Mouse (Mus musculus): ENCODE results near the gene Mtx1.
"Not testable (repeated sequence)": the region's sequence is repeated elsewhere in the genome, so short reads cannot be mapped to it uniquely, and the experiment has no call there.

Mtx1 gene

DNA sequence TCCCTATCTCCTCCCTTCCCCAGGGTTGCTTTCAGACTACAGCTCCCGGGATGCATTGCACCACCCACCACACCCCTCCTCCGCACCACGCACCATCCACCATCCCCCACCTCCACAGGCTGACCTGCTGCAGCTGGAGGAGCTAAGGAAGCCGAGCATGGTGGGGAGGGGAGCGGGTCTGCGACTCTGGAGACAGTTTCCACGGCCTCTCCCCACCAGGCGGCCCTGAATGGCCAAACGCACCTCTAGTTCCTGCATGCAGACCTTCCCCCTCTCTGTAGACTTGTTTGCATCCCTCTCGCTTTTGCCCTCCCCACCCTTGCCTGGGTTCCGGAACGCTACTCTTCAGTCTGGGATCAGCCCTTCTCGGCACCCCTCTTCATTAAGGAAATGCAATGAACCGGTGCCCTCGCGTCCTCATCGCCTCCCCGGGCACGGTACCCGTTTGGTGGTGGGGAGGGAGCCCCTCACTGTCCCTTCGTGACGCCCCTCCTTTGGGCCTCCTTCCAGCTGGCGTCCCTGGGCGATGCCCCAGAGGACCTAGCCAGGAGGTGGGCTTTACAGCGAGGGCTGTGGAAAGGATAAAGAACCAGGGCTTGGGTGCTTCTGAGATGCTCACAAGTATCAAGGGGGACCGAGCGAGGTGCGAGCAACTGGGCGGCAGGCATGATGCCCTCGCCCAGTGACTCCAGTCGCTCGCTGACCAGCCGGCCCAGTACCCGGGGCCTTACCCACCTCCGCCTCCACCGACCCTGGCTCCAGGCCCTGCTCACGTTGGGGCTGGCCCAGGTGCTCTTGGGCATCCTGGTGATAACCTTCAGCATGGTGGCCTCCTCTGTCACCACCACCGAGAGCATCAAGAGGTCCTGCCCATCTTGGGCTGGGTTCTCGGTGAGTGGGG lies 43.6 kb downstream of the Mtx1 start, which contains the start of gene Fam189b:
Gene Fam189b, plus strand, starts transcription at position 86 of the 901 bp plus-strand sequence.
- peak; percentile 79 for DNase-seq (ENCODE audit: low read depth, low spot score)

DNA sequence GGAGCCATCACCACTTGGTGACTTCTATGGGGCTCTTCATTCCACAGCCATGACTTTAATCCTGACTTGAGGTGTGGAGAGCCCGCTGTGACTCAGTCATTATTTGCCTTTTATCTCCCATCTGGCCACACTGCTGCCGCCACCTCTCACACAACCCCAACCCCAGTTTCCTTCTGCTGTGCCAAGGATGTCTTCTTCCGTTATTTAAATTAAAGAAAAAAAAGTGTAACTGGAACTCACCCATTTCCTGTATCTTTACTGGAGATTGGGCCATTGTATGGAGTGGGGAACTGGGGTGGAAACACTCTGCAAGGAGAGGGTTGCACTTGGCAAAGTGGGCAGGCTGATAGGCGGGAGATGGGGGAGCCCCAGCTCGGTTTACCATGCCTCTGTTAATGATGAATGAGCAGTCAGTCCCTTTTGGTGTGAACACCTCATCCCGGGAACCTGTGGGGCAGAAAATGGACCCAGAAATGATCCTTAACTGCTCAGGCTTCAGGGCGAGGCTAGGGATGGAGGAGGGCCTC lies 44.3 kb downstream of the Mtx1 start:
- peak; percentile 28 for DNase-seq (ENCODE audit: low read depth, low spot score)

DNA sequence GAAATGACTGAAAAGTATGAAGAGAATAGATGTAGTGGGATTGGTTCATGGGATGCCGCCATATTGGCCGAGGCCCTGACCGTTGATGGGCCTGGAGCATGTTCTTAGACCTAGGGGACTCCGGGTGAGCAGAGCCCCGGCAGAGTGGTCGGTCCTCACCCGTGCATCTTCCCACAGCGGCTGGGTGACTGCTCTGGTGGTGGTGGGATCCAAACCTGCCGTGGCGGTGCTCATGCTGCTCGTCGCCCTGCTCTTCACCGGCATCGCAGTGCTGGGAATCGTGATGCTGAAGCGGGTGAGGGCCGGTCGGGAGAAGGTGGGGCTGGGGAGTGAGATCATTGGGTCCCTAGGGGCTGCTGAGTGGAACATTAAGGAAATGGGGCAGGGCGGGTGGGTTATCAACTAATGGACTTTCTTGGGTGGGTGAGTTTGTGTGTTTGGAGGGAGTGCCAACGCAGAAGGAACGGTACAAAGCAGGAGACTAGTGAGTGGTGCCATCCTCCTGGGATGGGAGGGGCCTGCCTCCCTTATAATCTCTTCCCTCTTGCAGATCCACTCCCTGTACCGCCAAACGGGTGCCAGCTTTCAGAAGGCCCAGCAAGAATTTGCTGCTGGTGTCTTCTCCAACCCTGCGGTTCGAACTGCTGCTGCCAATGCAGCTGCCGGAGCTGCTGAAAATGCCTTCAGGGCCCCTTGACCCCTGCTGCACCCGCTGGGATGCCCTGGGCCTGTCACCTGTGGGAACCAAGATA lies 45.0 kb downstream of the Mtx1 start:
- no peak for DNase-seq (ENCODE audit: low read depth, low spot score)

DNA sequence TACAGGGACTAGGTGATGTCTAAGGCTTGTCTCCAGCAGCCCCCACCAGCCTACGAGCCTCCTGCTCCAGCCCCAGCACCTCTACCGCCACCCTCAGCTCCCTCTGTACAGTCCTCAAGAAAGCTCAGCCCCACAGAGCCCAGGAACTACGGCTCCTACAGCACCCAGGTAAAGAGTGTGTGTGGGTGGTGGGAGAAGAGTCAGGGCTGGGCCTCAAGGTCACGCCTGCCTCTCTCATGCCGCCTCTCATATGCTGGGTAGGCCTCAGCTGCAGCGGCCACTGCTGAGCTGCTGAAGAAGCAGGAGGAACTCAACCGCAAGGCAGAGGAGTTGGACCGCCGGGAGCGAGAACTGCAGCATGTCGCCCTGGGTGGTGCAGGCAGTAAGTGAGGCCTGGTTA lies 47.8 kb downstream of the Mtx1 start:
- DNase-seq (ENCODE audit: low read depth, low spot score), result peak; percentile 51

DNA sequence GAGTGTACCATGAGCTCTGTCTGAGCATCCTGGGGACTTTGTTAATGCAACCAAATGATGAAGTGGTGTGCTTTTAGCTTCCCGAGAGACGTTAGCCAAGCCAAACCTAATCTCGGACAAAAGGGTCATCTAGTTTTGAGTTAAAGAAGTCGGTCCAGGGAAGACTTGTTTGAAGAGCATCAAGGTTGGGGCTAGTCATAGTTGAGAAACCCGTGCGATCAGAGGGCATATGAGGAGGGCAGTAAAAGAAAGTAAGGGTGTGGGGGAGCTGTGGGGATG lies 48.8 kb downstream of the Mtx1 start:
- DNase-seq (ENCODE audit: low read depth, low spot score), result no peak

DNA sequence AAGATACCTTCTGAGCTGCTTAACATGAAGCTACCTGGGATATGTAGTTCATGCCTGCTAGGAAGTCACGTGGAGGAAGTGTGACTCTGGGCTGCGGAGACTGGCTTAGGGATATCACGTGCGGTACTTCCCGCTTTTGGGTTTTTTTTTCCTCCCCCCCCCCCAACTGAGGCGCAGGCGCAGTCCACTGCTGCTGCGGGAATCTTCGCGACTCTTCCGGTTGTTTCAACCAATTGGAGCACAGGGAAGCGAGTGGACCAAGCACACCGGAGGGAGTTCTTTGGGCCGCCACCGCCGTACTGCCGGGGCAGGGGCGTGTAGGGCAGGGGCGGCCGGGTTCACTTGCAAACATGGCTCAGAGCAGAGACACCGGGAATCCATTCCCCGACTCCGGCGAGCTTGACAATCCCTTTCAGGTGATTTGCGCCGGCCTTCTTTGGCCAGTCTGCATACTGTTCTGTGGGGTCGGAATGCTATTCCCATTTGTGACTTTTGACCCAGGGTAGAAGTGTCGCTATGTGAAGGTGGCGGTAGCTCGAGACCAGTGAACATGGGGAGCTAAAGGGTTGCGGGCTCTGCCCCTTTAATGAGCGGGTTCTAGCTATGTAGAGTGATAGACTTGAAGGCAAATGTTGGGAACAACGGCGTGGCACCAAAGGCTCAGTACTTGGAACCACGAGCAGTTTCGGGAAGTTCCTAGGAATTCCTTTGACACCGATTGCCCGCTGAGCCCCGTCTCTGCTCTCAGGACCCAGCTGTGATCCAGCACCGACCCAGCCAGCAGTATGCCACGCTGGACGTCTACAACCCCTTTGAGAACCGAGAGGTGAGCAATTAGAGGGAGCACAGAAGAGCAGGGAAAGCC lies 49.4 kb downstream of the Mtx1 start, which contains the start of gene Scamp3:
Gene Scamp3, plus strand, starts transcription at position 232 of the 865 bp plus-strand sequence.
- peak; percentile 96 for DNase-seq (ENCODE audit: low read depth, low spot score)

DNA sequence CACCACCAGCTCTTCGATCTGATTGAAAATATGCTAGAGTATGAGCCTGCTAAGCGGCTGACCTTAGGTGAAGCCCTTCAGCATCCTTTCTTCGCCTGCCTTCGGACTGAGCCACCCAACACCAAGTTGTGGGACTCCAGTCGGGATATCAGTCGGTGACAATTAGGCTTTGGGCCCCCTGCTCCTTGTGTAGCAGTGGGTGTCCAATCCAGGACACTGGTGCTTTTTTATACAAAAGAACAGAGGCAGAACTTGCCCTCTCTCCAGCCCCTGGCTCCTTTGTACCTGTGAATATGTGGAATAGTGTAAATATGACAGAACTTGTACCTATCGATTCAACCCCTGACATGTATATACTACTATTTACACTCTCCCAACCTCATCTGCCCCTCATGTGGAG lies 50.5 kb downstream of the Mtx1 start:
- no peak for DNase-seq (ENCODE audit: low read depth, low spot score)

DNA sequence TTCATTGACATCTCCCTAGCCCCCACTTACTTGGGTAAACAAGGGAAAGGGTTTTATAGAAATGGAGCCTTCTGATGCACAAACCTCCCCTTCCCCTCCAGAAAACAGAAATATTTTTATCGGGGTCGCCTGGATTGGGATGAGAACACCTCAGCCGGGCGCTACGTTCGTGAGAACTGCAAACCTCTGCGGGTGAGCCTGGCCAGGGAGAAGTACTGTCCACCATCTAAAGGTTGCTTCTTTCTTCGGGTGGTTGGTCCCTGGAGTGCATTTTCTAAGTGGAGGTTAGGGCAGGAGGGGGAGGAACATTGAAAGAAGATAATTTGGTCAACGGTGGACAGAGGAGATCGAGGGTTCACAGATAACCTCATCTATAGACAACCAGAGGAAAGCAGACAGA lies 51.3 kb downstream of the Mtx1 start:
- no peak for DNase-seq (ENCODE audit: low read depth, low spot score)

DNA sequence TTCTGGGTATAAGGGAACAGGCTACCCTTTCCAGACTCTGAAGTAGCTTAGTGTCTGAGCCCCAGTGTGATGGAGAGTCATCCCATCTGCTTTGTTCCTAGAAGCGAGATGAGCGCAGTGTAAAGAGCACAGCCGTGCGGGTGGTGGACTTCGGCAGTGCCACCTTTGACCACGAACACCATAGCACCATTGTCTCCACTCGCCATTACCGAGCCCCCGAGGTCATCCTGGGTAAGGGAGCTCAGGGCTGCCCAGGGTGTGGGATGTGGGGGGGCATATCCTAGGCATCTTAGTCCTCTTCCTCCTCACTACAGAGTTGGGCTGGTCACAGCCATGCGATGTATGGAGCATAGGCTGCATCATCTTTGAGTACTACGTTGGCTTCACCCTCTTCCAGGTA lies 52.0 kb downstream of the Mtx1 start:
- no peak for DNase-seq (ENCODE audit: low read depth, low spot score)

DNA sequence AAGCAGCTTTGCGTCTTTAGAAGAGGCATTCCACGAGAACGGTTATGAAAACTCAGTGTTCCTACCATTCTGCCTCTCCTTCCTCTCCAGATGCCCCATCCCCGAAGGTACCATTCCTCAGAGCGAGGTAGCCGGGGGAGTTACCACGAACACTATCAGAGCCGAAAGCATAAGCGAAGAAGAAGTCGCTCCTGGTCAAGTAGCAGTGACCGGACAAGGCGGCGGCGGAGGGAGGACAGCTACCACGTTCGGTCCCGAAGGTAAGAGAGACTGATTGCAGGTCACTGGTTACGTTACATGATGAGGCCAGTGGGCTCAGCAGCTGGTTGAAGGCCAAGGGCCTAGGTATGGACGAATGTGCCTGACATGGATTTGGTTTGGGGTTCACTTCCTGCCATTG lies 59.9 kb downstream of the Mtx1 start:
- DNase-seq (ENCODE audit: low read depth, low spot score), result no peak

DNA sequence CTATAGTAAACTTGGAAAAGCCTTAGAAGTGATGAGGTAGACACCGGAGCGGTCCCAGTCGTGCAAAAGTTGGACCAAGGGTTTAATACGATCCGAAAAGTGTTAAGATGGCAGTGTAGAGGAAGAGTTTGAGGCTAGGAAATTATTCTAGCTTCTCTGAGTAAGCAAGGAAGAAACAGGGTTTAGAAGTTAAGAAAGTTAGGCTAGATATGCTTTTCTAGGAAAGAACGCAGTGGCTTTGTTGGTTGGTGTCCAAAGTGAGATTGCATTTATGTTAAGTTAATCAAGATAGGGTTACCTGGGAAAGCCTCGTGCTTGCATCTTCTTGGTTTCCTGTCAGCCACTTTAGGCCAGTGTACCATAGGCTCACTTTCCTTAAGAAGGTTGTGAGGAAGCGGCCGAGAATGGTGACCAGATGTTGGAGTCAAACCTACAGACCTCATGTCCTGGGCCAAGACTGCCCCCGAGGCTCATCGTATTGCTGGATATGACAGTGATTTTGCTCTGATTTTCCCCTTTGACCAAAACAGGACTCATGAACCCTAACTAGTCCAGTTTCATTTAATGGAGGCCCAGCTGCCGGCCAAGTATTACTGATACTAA lies 61.5 kb downstream of the Mtx1 start:
- DNase-seq (ENCODE audit: low read depth, low spot score), result peak; percentile 32

DNA sequence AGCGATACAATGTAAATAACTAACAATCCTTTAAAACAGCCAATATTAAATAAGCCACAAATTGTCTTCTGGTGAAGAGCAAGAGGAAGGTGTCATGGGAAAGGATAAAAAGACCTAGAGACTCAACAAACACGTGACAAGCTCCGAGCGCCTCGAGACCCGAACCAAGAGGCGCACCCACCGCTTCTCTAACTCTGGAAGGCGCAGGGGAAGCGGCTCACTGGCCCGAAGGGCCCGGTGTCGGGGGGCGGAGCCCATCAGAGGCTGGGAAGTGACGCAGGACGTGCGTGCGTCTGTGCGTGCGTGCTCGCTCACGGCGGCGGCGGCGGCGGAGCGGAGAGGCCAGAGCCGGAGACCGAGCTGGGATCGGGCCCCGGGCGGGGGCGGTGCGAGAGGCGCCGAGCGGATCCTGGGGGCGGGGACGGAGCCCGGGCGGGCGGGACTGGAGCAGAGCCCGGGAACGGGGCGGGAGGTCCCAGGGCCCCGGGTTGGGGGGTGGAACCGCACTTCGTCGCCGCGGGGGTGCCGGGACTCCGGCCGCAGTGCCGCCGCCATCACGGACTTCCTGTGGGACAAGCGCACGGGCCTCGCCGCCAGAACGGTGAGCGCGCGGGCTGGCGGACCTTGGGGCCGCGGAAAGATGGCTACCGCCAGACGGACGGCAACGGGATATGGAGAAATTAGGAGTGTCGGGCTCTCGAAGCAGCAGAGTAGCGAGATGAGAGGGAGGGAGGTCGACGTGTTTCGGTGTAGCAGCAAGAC lies 62.2 kb downstream of the Mtx1 start, which contains the start of gene Clk2:
Gene Clk2, plus strand, starts transcription at position 290 of the 762 bp plus-strand sequence.
- peak; percentile 97 for DNase-seq (ENCODE audit: low read depth, low spot score)

DNA sequence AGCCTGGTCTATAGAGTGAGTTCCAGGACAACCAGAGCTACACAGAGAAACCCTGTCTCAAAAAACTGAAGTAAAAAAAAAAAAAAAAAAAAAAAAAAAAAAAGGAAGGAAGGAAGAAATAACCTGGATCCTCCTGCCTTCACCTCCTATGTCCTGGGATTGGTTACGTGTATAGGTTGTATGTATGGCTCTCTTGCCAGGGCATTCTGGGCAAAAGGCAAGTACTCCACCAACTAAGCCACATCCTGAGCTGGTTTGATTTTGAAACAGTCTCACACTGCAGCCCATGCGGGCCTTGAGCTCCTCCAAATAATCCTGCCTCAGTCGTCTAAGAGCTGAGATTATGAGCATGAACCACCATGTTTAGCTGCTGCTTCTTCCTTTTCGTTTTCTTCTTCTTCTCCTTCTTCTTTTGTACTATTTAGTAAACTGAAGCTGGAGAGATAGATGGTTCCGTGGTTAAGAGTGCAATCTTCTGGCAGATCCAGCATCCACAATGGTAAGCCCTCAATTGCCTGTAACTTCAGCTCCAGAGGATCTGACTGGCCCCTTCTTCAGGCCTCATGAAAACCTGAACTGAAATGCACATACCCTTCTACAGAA lies 63.1 kb downstream of the Mtx1 start:
- peak; percentile 40 for DNase-seq (ENCODE audit: low read depth, low spot score)

DNA sequence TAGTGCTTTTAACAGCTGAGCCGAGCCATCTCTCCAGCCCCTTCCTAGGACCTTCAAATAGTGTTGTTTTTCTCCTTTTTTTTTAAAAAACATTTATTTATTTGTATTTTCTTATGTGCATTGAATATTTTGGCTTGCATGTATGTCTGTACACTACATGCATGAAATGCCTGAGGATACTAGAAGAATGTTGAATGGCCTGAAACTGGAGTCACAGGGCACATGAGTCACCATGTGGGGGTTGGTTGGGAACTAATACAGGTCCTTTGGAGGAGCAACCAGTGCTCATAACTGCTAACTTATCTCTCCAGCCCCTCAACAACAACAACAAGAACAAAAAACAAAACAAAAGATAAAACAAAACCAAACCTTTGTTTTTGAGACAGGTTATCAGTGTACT lies 63.8 kb downstream of the Mtx1 start:
- DNase-seq (ENCODE audit: low read depth, low spot score), result no peak

DNA sequence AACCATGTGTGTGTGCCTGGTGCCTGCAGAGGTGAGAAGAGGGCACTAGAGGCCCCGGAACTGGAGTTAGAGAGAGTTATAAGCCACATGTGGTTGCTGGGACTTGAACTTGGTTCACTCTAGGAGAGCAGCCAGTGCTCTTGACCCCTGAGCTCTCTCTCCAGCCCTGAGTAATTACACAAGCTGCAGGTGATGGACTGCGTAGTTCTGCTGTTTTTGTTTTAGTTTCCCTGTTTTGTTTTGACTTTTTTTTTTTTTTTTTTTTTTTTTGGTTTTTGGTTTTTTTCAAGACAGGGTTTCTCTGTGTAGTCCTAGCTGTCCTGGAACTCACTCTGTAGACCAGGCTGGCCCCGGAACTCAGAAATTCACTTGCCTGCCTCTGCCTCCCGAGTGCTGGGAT lies 65.1 kb downstream of the Mtx1 start:
- no peak for DNase-seq (ENCODE audit: low read depth, low spot score)

DNA sequence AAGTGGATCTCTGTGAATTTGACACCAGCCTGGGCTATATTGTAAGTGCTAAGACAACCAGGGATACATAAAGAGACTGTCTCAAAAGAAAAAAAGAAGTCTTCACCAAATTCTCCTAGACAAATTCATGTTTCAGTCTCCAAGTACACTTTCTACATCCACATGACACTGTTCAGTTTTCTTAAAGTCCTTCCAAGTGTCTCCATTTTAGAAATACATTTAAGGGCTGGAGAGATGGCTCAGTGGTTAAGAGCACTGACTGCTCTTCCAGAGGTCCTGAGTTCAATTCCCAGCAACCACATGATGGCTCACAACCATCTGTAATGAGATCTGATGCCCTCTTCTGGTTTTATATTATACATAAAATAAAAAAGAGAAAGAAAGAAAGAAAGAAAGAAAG lies 65.7 kb downstream of the Mtx1 start:
- not testable (repeated sequence) for DNase-seq (ENCODE audit: low read depth, low spot score)

DNA sequence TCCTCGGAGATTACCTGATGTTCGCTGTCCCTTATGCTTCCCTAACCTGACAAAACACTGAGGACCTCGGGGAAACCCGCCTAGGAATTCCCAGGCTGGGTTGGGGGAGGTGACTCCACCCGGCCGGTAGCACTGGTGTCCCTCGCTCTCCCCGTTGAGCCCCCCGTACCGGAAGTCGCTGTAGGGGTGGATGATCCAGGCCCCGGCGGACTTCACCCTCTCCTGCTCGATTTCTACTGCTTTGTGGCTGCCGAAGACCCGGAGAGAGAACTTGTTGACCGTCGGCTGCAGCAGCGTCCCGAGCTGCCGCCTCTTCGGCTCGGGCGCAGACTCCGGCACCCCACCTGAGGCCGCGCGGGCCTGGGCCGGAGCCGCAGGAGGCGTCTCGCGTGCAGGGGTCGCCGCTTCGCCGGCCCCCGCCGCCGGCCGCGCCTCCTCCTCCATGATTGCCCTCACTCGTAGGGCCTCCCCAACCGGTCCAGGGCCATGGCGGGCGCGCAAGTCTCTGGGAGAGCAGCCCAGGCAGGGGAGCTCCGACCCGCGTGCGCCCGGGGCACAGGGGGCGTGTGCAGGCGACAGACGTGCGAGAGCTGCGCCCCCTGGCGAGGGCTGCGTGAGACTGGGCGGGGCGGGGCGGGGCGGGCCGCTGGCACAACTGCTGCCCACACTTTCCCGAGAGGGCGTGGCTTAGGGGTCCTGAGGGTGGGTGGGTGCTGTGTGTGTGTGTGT lies 67.1 kb downstream of the Mtx1 start, which contains the start of gene Hcn3:
Gene Hcn3, minus strand, starts transcription at position 581 of the 729 bp plus-strand sequence.
- DNase-seq (ENCODE audit: low read depth, low spot score), result peak; percentile 95

DNA sequence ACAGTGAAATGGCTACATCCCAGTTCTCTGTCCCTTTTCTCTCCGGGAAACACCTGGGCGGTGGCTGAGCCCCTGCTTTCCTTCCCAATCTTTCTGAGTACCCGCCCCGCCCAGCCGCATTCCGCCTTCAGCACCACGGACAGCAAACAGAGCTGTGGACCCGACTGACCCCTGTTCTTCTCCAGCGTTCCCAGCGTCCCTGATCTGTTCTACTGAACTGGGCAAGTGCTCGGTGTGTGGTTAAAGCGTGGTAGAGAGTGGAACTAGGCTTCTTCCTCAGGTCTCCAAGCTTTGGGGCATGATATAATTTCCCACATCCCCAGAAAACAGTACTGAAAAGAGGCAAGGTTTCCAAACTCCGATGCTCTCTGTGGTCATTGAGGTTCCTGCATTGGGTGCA lies 67.7 kb downstream of the Mtx1 start:
- peak; percentile 40 for DNase-seq (ENCODE audit: low read depth, low spot score)
